Mouse (Mus musculus) stomach, embryonic 16.5 days (tissue): ENCODE results near the gene Leng8. TPM values are rescaled to one million over a fixed set of nuclear protein-coding genes. Genes with fewer than 3 reads are reported as not detected.

Source experiments
- ATAC-seq: fragments of 200-750 bp; cut with Nextera tagmentation; 2 replicates; pipeline ENCODE4 v1.8.0; 2017; ENCODE audit warnings: moderate number of reproducible peaks, moderate TSS enrichment; ENCODE audit not compliant: insufficient read depth, low FRiP score
- H3K27ac ChIP-seq: fragments of 300-500 bp; sonication (generic); 2 replicates; pipeline ENCODE4 v1.5.1; 2014; ENCODE audit warnings: low read length
- H3K27me3 ChIP-seq: fragments of 300-500 bp; sonication (generic); 2 replicates; pipeline ENCODE4 v1.6.1; 2014; ENCODE audit warnings: low read length, control low read depth, mixed read lengths; ENCODE audit not compliant: control insufficient read depth, insufficient read depth
- H3K36me3 ChIP-seq: fragments of 300-500 bp; sonication (generic); 2 replicates; pipeline ENCODE4 v1.6.1; 2014; ENCODE audit warnings: low read length; ENCODE audit not compliant: control insufficient read depth, insufficient read depth
- H3K4me1 ChIP-seq: fragments of 300-500 bp; sonication (generic); 2 replicates; pipeline ENCODE4 v1.6.1; 2014; ENCODE audit warnings: low read length, control low read depth, mixed read lengths; ENCODE audit not compliant: control insufficient read depth, insufficient read depth
- H3K4me2 ChIP-seq: fragments of 300-500 bp; sonication (generic); 2 replicates; pipeline ENCODE4 v1.6.1; 2014; ENCODE audit warnings: low read depth, low read length, mixed read lengths
- H3K4me3 ChIP-seq: fragments of 300-500 bp; sonication (generic); replicated peaks from 2 replicates; pipeline ENCODE4 v1.5.1; 2014; ENCODE audit warnings: mild to moderate bottlenecking, low read length
- H3K9ac ChIP-seq: fragments of 300-500 bp; sonication (generic); 2 replicates; pipeline ENCODE4 v1.6.1; 2014; ENCODE audit warnings: low read length
- H3K9me3 ChIP-seq: fragments of 300-500 bp; sonication (generic); replicated peaks from 2 replicates; pipeline ENCODE4 v1.6.1; 2016; ENCODE audit warnings: low read length, control low read depth; ENCODE audit not compliant: control insufficient read depth
- WGBS: fragments of 180-500 bp; shearing (Covaris S2); extraction: QIAGEN DNeasy Blood & Tissue Kit; methylation state at CpG from one replicate; pipeline ENCODE4 v1.1.7; 2014; 5-methylcytosine and 5-hydroxymethylcytosine counted together
- polyA plus RNA-seq: library from polyadenylated mRNA; unstranded; fragments of >200 nt; fragmentation: Nextera tagmentation; extraction: Ambion mirVana; gene quantifications from 2 replicates; pipeline ENCODE4 v1.2.1, GENCODE M21; 2015

Leng8 gene
- polyA plus RNA-seq, 1 experiment from 2014 or later: 51.4 TPM

- H3K4me1 ChIP-seq: peaks cover 18% of the 10 kb centered on the region
- no peak overlapping the region for H3K4me3 ChIP-seq
- H3K9me3 ChIP-seq: no peaks in the 10 kb centered on the region
- H3K9ac ChIP-seq: no peak overlapping the region; the same call in 1 of the 2 replicates
- no peak for ATAC-seq
- no peaks in the 10 kb centered on the region for H3K36me3 ChIP-seq
- H3K27ac ChIP-seq: no peak overlapping the region
- H3K4me2 ChIP-seq: no peak overlapping the region
- H3K27me3 ChIP-seq: no peaks in the 10 kb centered on the region
- WGBS: 83% methylated on average over 7 of the region's 7 CpGs
These were observed 3.8 kb upstream of the Leng8 start for GRCm38 (mm10) chr7:4132998-4133397.

- no peak overlapping the region for H3K4me2 ChIP-seq
- H3K27me3 ChIP-seq: no peaks in the 10 kb centered on the region
- H3K4me3 ChIP-seq: no peak overlapping the region
- H3K9me3 ChIP-seq: no peaks in the 10 kb centered on the region
- peaks cover 6% of the 10 kb centered on the region; the same call in 1 of the 2 replicates for H3K36me3 ChIP-seq
- WGBS: 74% methylated on average over 5 of the region's 5 CpGs
- no peak for ATAC-seq
- H3K4me1 ChIP-seq: peaks cover 22% of the 10 kb centered on the region
- no peak overlapping the region for H3K27ac ChIP-seq
- H3K9ac ChIP-seq: no peak overlapping the region
These were observed 1.9 kb upstream of the Leng8 start for GRCm38 (mm10) chr7:4134911-4135310.

GRCm38 (mm10) chr7:4136404-4136770 is 452 bp upstream of the Leng8 start:
- no peaks in the 10 kb centered on the region for H3K9me3 ChIP-seq
- no peaks in the 10 kb centered on the region for H3K27me3 ChIP-seq
- H3K4me1 ChIP-seq: peaks cover 16% of the 10 kb centered on the region
- H3K4me2 ChIP-seq: peak overlapping the region; percentile 75
- H3K36me3 ChIP-seq: peaks cover 18% of the 10 kb centered on the region
- H3K4me3 ChIP-seq: peak overlapping the region; percentile 93
- H3K9ac ChIP-seq: peak overlapping the region; percentile 75
- H3K27ac ChIP-seq: peak overlapping the region; percentile 88
- peak; percentile 7 for ATAC-seq
- WGBS: under 1% methylated on average over 16 of the region's 16 CpGs

- H3K27me3 ChIP-seq: no peaks in the 10 kb centered on the region
- 40% methylated on average over 3 of the region's 3 CpGs for WGBS
- H3K27ac ChIP-seq: peak overlapping the region; percentile 97; the same call in 1 of the 2 replicates
- peaks cover 22% of the 10 kb centered on the region for H3K36me3 ChIP-seq
- H3K4me2 ChIP-seq: peak overlapping the region; percentile 74
- peak overlapping the region; percentile 93 for H3K4me3 ChIP-seq
- H3K9ac ChIP-seq: peak overlapping the region; percentile 95
- no peaks in the 10 kb centered on the region for H3K9me3 ChIP-seq
- peaks cover 16% of the 10 kb centered on the region for H3K4me1 ChIP-seq
- ATAC-seq: no peak
These were observed 907 bp downstream of the Leng8 start for GRCm38 (mm10) chr7:4137746-4138145.

GRCm38 (mm10) chr7:4138181-4138580 is 1.3 kb downstream of the Leng8 start:
- Histone ChIP-seq H3K36me3 (peaks cover 22% of the 10 kb centered on the region), H3K9me3 (no peaks in the 10 kb centered on the region), H3K27me3 (no peaks in the 10 kb centered on the region), H3K4me1 (peaks cover 16% of the 10 kb centered on the region), H3K4me2 (peak overlapping the region; percentile 74), H3K9ac (peak overlapping the region; percentile 95), H3K27ac (no peak overlapping the region), H3K4me3 (peak overlapping the region; percentile 93)
- ATAC-seq: no peak
- 78% methylated on average over 2 of the region's 2 CpGs for WGBS

- Histone ChIP-seq H3K36me3 (peaks cover 25% of the 10 kb centered on the region), H3K4me1 (peaks cover 16% of the 10 kb centered on the region), H3K9me3 (no peaks in the 10 kb centered on the region), H3K27me3 (no peaks in the 10 kb centered on the region), H3K9ac (no peak overlapping the region; the same call in 1 of the 2 replicates), H3K4me3 (no peak overlapping the region), H3K27ac (no peak overlapping the region), H3K4me2 (no peak overlapping the region)
- 90% methylated on average over 7 of the region's 7 CpGs for WGBS
- ATAC-seq: no peak
These were observed 1.8 kb downstream of the Leng8 start for GRCm38 (mm10) chr7:4138671-4139070.

- Histone ChIP-seq H3K27ac (no peak overlapping the region), H3K4me2 (no peak overlapping the region), H3K4me1 (peaks cover 16% of the 10 kb centered on the region), H3K36me3 (peaks cover 31% of the 10 kb centered on the region), H3K9ac (no peak overlapping the region), H3K4me3 (no peak overlapping the region), H3K27me3 (no peaks in the 10 kb centered on the region), H3K9me3 (no peaks in the 10 kb centered on the region)
- no peak for ATAC-seq
- WGBS: 90% methylated on average over 5 of the region's 5 CpGs
These were observed 2.6 kb downstream of the Leng8 start for GRCm38 (mm10) chr7:4139391-4139790.

- no peak overlapping the region for H3K4me2 ChIP-seq
- peaks cover 49% of the 10 kb centered on the region for H3K36me3 ChIP-seq
- no peak for ATAC-seq
- no peak overlapping the region for H3K27ac ChIP-seq
- no peaks in the 10 kb centered on the region for H3K9me3 ChIP-seq
- no peak overlapping the region for H3K4me3 ChIP-seq
- WGBS: 90% methylated on average over 6 of the region's 6 CpGs
- no peak overlapping the region for H3K9ac ChIP-seq
- H3K27me3 ChIP-seq: no peaks in the 10 kb centered on the region
- H3K4me1 ChIP-seq: peaks cover 12% of the 10 kb centered on the region
These were observed 4.9 kb downstream of the Leng8 start for GRCm38 (mm10) chr7:4141648-4142325.

GRCm38 (mm10) chr7:4142796-4143445 is 6.1 kb downstream of the Leng8 start:
- Histone ChIP-seq H3K36me3 (peaks cover 58% of the 10 kb centered on the region), H3K9ac (no peak overlapping the region), H3K27me3 (no peaks in the 10 kb centered on the region), H3K4me2 (no peak overlapping the region), H3K4me1 (peaks cover 20% of the 10 kb centered on the region), H3K9me3 (no peaks in the 10 kb centered on the region), H3K4me3 (no peak overlapping the region), H3K27ac (no peak overlapping the region)
- 96% methylated on average over 10 of the region's 10 CpGs for WGBS
- ATAC-seq: no peak
